Mouse (Mus musculus) kidney, adult 9 months (tissue): Measurements from ENCODE around the gene Pgghg.

Source experiments
- DNase-seq: peaks from one replicate; pipeline ENCODE4 v3.0.0; 2022

Pgghg gene

DNA sequence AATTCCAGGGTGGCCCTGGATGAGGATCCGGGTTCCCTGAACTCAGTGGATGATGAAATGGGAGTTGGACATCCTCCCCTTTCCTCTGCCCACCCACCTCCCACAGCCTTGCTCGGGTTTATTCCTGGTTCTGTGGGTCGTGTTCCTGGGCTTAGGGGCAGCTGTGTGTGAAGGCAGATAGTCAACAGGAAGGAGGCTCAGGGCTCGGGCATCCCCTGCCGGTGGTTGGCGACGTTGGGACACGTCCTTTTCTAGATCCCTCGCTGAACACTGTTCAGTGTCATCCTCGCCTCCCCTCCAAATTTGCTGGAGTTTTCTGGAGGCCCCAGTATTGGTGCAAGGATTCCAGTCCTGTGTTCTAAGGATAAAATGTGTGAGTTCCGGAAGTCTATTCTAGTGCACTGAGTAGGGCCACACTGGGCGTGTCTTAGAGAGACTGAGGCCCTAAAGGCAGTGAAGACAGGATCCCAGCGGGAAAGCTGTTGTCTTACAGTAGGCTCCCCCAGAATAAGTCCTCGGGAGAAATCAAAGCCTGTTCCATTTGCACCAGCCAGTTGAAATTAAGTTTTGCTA lies 50.0 kb downstream of the Pgghg start:
- DNase-seq: no peak
